Mouse (Mus musculus) megakaryocyte, embryonic 14.5 days (primary cell): ENCODE measurements around the gene Gpc6.

ENCODE experiments used
- FLI1 ChIP-seq: IDR thresholded peaks from 2 replicates; pipeline ENCODE4 v1.6.1; 2012; ENCODE audit warnings: low read length, inconsistent platforms, mixed read lengths
- GATA1 ChIP-seq: IDR thresholded peaks from 3 replicates; pipeline ENCODE4 v1.6.1; 2012; ENCODE audit warnings: mixed read lengths, low read length, inconsistent platforms, borderline replicate concordance

- TF ChIP-seq GATA1 (no peak), FLI1 (no peak)
These were observed 8.7 kb downstream of the Gpc6 start for GRCm38 (mm10) chr14:116933825-116934224.
